Mouse (Mus musculus): ENCODE data around the gene Cfp. TPM values are rescaled to one million over a fixed set of nuclear protein-coding genes. Genes with fewer than 3 reads are reported as not detected.

Gene Cfp
- total RNA-seq, 1 experiment from 2014 or later: 10.0 TPM

Other genes with a start within 250 kb of the Cfp start
- 37.0 and 41.0 TPM in 2 replicates for gene Cdk16, start 243.6 kb downstream of the Cfp start, total RNA-seq (2017)
- gene Usp11, start 227.6 kb downstream of the Cfp start, total RNA-seq (2017): 36.5 and 44.2 TPM in 2 replicates
- gene Araf, start 133.7 kb downstream of the Cfp start, total RNA-seq (2017): 38.7 and 51.7 TPM in 2 replicates
- not detected in 2 replicates for gene Timp1, start 61.4 kb downstream of the Cfp start, total RNA-seq (2017)
- not detected in 2 replicates for gene Syn1, start 10.6 kb downstream of the Cfp start, total RNA-seq (2017)
- 4.4 and 6.7 TPM in 2 replicates for gene Elk1, start 19.1 kb upstream of the Cfp start, total RNA-seq (2017)
- 20.3 and 39.4 TPM in 2 replicates for gene Uxt, start 30.5 kb upstream of the Cfp start, total RNA-seq (2017)
- 22.3 and 23.6 TPM in 2 replicates for gene Zfp182, start 130.8 kb upstream of the Cfp start, total RNA-seq (2017)
- gene Spaca5, start 136.9 kb upstream of the Cfp start, total RNA-seq (2017): not detected in 2 replicates
- gene Zfp300, start 158.0 kb upstream of the Cfp start, total RNA-seq (2017): 1.7 and 1.9 TPM in 2 replicates
- not detected in 2 replicates for gene Ssxa1, start 184.3 kb upstream of the Cfp start, total RNA-seq (2017)
- not detected in 2 replicates for gene Gm21876, start 244.1 kb upstream of the Cfp start, total RNA-seq (2017)